Comparison of ENCODE assay signal across 9 mouse cellular contexts in the genomic region with DNA sequence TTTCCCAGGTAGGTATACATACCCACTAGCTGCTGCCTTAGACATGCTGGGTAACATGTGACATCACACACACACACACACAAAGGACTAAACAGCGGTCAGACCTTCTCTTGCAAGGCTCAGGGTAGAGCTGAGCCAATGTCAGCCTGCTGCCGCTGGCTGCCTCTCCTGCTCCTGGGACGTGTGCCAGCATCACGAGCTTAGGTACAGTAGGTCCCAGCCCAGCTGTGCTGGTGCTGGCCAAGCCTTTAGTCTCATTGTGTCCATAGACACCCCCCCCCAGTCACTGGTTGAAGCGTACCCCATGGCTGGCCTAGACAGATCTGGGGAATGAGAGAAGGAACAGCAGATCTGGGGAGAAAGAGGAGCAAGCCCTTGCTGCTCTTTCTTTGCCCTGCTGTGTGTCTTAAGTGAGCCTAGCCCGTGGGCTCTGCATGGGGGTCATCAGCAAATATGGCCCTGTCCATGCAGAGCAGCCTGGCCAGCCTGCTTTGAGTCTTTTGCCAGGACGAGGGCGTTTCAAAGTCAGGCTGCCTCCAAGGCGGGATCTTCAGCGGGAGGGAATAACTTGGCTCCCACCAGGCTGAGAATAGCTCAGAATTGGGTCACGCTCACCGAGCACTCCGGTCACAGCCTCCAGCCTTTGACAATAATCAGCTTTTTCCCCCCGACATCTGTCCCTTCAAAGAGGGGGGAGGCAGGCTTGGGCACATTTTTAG. TPM values are rescaled to one million over a fixed set of nuclear protein-coding genes. Genes with fewer than 3 reads are reported as not detected.
A peak's percentile ranks its signal among the peaks of the same experiment; 100 is the strongest.
DNase-seq lines count a peak whose midpoint lies in the region; ATAC-seq lines count a peak whose summit lies in the region.
"Had no signal": no experiment of that assay in that cellular context is flagged by ENCODE, and none has a peak within 500 bp of the region (broad histone marks: within the 10 kb centered on the region; RNA-seq: fewer than 3 reads in every experiment).

No protein-coding gene starts in this region.

- H3K9ac ChIP-seq in embryonic facial prominence, embryonic 14.5 days (ENCODE audit: low read depth, low read length): no peak overlapping the region
- H3K9ac ChIP-seq in heart, embryonic 13.5 days: peak overlapping the region; percentile 68
- no peak overlapping the region for H3K9ac ChIP-seq in kidney, embryonic 14.5 days (ENCODE audit: low read depth, low read length)
- H3K9ac ChIP-seq in stomach, embryonic 16.5 days (ENCODE audit: low read length): peak overlapping the region; percentile 57

- H3K36me3 ChIP-seq in embryonic facial prominence, embryonic 14.5 days (ENCODE audit: control insufficient read depth, insufficient read depth, low read length): 0 out of 2 replicates have a peak, but pooled peaks cover 4% of the 10 kb centered on the region
- peaks cover 15% of the 10 kb centered on the region for H3K36me3 ChIP-seq in heart, embryonic 13.5 days
- peaks cover 2% of the 10 kb centered on the region; the same call in 1 of the 2 replicates for H3K36me3 ChIP-seq in kidney, embryonic 14.5 days (ENCODE audit: control insufficient read depth, insufficient read depth, low read length)
- 0 out of 2 replicates have a peak, but pooled peaks cover 4% of the 10 kb centered on the region for H3K36me3 ChIP-seq in stomach, embryonic 16.5 days (ENCODE audit: control insufficient read depth, insufficient read depth, low read length)

- DNase-seq in right cerebral cortex, adult 2 months (ENCODE audit: low spot score in 2 of 2): peak; percentile 57 to 67
- DNase-seq in right cerebral cortex, postnatal 25 days: no peak
- peak; percentile 78 for DNase-seq in embryonic facial prominence, embryonic 14.5 days (ENCODE audit: low spot score)
- DNase-seq in lung, postnatal 4 days: peak; percentile 71 to 87
- no peak for DNase-seq in spleen, adult 12 weeks (ENCODE audit: low spot score)

- no peaks in the 10 kb centered on the region for H3K9me3 ChIP-seq in embryonic facial prominence, embryonic 14.5 days (ENCODE audit: control insufficient read depth, low read length)
- H3K9me3 ChIP-seq in heart, embryonic 13.5 days: no peaks in the 10 kb centered on the region
- H3K9me3 ChIP-seq in kidney, embryonic 14.5 days (ENCODE audit: control insufficient read depth, low read length): no peaks in the 10 kb centered on the region
- no peaks in the 10 kb centered on the region for H3K9me3 ChIP-seq in stomach, embryonic 16.5 days (replicated peaks; ENCODE audit: control insufficient read depth, low read length)

- H3K27ac ChIP-seq in embryonic facial prominence, embryonic 14.5 days (replicated peaks; ENCODE audit: low read depth, low read length): no peak overlapping the region; the same call in 1 of the 2 replicates
- H3K27ac ChIP-seq in heart, embryonic 13.5 days (replicated peaks): peak overlapping the region; percentile 96
- no peak overlapping the region for H3K27ac ChIP-seq in kidney, embryonic 14.5 days (ENCODE audit: low read depth, low read length)
- H3K27ac ChIP-seq in stomach, embryonic 16.5 days (ENCODE audit: low read length): peak overlapping the region; percentile 85

- WGBS in embryonic facial prominence, embryonic 14.5 days: 37% methylated on average over 13 of the region's 14 CpGs
- 14% methylated on average over 14 of the region's 14 CpGs for WGBS in heart, embryonic 13.5 days
- 31% methylated on average over 14 of the region's 14 CpGs for WGBS in kidney, embryonic 14.5 days
- 27% methylated on average over 14 of the region's 14 CpGs for WGBS in stomach, embryonic 16.5 days

- peak; percentile 66 for ATAC-seq in embryonic facial prominence, embryonic 14.5 days (ENCODE audit: low read depth)
- peak; percentile 39 for ATAC-seq in heart, embryonic 13.5 days (ENCODE audit: extremely low read depth, insufficient number of reproducible peaks, low FRiP score, low TSS enrichment)
- 0 out of 2 replicates have a peak, but pooled peaks have one; percentile 21 for ATAC-seq in kidney, embryonic 14.5 days (ENCODE audit: low FRiP score, low TSS enrichment)
- peak; percentile 69 for ATAC-seq in stomach, embryonic 16.5 days (ENCODE audit: insufficient read depth, low FRiP score)

- no peak overlapping the region for H3K4me2 ChIP-seq in embryonic facial prominence, embryonic 14.5 days (ENCODE audit: low read depth, low read length)
- H3K4me2 ChIP-seq in heart, embryonic 13.5 days: peak overlapping the region; percentile 34
- H3K4me2 ChIP-seq in kidney, embryonic 14.5 days (replicated peaks; ENCODE audit: low read depth, low read length): no peak overlapping the region
- H3K4me2 ChIP-seq in stomach, embryonic 16.5 days (ENCODE audit: low read depth, low read length): no peak overlapping the region; the same call in 1 of the 2 replicates

- no peaks in the 10 kb centered on the region for H3K4me1 ChIP-seq in embryonic facial prominence, embryonic 14.5 days (ENCODE audit: control insufficient read depth, insufficient read depth, low read length)
- H3K4me1 ChIP-seq in heart, embryonic 13.5 days: peaks cover 77% of the 10 kb centered on the region
- H3K4me1 ChIP-seq in kidney, embryonic 14.5 days (ENCODE audit: control insufficient read depth, insufficient read depth, low read length): peaks cover 11% of the 10 kb centered on the region
- H3K4me1 ChIP-seq in stomach, embryonic 16.5 days (ENCODE audit: control insufficient read depth, insufficient read depth, low read length): peaks cover 29% of the 10 kb centered on the region

- no peaks in the 10 kb centered on the region for H3K27me3 ChIP-seq in embryonic facial prominence, embryonic 14.5 days (replicated peaks; ENCODE audit: control insufficient read depth, insufficient read depth, low read length)
- H3K27me3 ChIP-seq in heart, embryonic 13.5 days (replicated peaks): no peaks in the 10 kb centered on the region
- no peaks in the 10 kb centered on the region for H3K27me3 ChIP-seq in kidney, embryonic 14.5 days (ENCODE audit: control insufficient read depth, insufficient read depth, low read length)
- H3K27me3 ChIP-seq in stomach, embryonic 16.5 days (ENCODE audit: control insufficient read depth, insufficient read depth, low read length): no peaks in the 10 kb centered on the region

- H3K4me3 ChIP-seq in embryonic facial prominence, embryonic 14.5 days (ENCODE audit: low read depth, low read length): no peak overlapping the region
- H3K4me3 ChIP-seq in heart, embryonic 13.5 days: no peak overlapping the region
- no peak overlapping the region for H3K4me3 ChIP-seq in kidney, embryonic 14.5 days (ENCODE audit: low read length)
- no peak overlapping the region for H3K4me3 ChIP-seq in stomach, embryonic 16.5 days (replicated peaks; ENCODE audit: low read length)
- H3K4me3 ChIP-seq: myocyte had no signal

RNA-seq across cellular contexts. Expression of gene Trmt61a, which starts 9.6 kb away (rescaled TPM):
- 5.8 and 7.9 TPM in 2 replicates for polyA plus RNA-seq in embryonic facial prominence, embryonic 14.5 days (2014; fragmentation: Nextera tagmentation; extraction: Ambion mirVana)
- polyA plus RNA-seq in heart, embryonic 13.5 days (2015; fragmentation: Nextera tagmentation; extraction: Ambion mirVana): 7.8 and 8.3 TPM in 2 replicates
- polyA plus RNA-seq in kidney, embryonic 14.5 days (2014; fragmentation: Nextera tagmentation; extraction: Ambion mirVana): 6.7 and 11.9 TPM in 2 replicates
- polyA plus RNA-seq in stomach, embryonic 16.5 days (2015; fragmentation: Nextera tagmentation; extraction: Ambion mirVana): 9.7 and 10.4 TPM in 2 replicates

RNA-seq across cellular contexts. Expression of gene Ckb, which starts 15.4 kb away (rescaled TPM):
- polyA plus RNA-seq in embryonic facial prominence, embryonic 14.5 days (2014; fragmentation: Nextera tagmentation; extraction: Ambion mirVana): 206 and 208 TPM in 2 replicates
- polyA plus RNA-seq in heart, embryonic 13.5 days (2015; fragmentation: Nextera tagmentation; extraction: Ambion mirVana): 279 and 320 TPM in 2 replicates
- polyA plus RNA-seq in kidney, embryonic 14.5 days (2014; fragmentation: Nextera tagmentation; extraction: Ambion mirVana): 81.5 and 88.5 TPM in 2 replicates
- 698 and 764 TPM in 2 replicates for polyA plus RNA-seq in stomach, embryonic 16.5 days (2015; fragmentation: Nextera tagmentation; extraction: Ambion mirVana)

RNA-seq across cellular contexts. Expression of gene Bag5, which starts 25.5 kb away (rescaled TPM):
- polyA plus RNA-seq in embryonic facial prominence, embryonic 14.5 days (2014; fragmentation: Nextera tagmentation; extraction: Ambion mirVana): 59.0 and 61.5 TPM in 2 replicates
- polyA plus RNA-seq in heart, embryonic 13.5 days (2015; fragmentation: Nextera tagmentation; extraction: Ambion mirVana): 35.4 and 41.6 TPM in 2 replicates
- 45.2 and 49.7 TPM in 2 replicates for polyA plus RNA-seq in kidney, embryonic 14.5 days (2014; fragmentation: Nextera tagmentation; extraction: Ambion mirVana)
- 49.3 and 51.6 TPM in 2 replicates for polyA plus RNA-seq in stomach, embryonic 16.5 days (2015; fragmentation: Nextera tagmentation; extraction: Ambion mirVana)

RNA-seq across cellular contexts. Expression of gene Apopt1, which starts 25.6 kb away (rescaled TPM):
- polyA plus RNA-seq in embryonic facial prominence, embryonic 14.5 days (2014; fragmentation: Nextera tagmentation; extraction: Ambion mirVana): 46.6 and 48.0 TPM in 2 replicates
- polyA plus RNA-seq in heart, embryonic 13.5 days (2015; fragmentation: Nextera tagmentation; extraction: Ambion mirVana): 41.0 and 45.5 TPM in 2 replicates
- polyA plus RNA-seq in kidney, embryonic 14.5 days (2014; fragmentation: Nextera tagmentation; extraction: Ambion mirVana): 63.1 and 63.4 TPM in 2 replicates
- 43.0 and 47.0 TPM in 2 replicates for polyA plus RNA-seq in stomach, embryonic 16.5 days (2015; fragmentation: Nextera tagmentation; extraction: Ambion mirVana)

Comparison
In these comparisons a context has a peak if more than half of its experiments do, and no peak if none do; other contexts are left out.
1. DNase-seq: peak in right cerebral cortex, adult 2 months (2 of 2), embryonic facial prominence, embryonic 14.5 days (single experiment) and lung, postnatal 4 days (2 of 2); none in right cerebral cortex, postnatal 25 days (single experiment) and spleen, adult 12 weeks (single experiment).
2. H3K27ac ChIP-seq: peak in heart, embryonic 13.5 days (single experiment) and stomach, embryonic 16.5 days (single experiment); none in embryonic facial prominence, embryonic 14.5 days (single experiment) and kidney, embryonic 14.5 days (single experiment).
3. H3K9ac ChIP-seq: peak in heart, embryonic 13.5 days (single experiment) and stomach, embryonic 16.5 days (single experiment); none in embryonic facial prominence, embryonic 14.5 days (single experiment) and kidney, embryonic 14.5 days (single experiment).
4. Peak in every context shown above with its lines, with median percentiles within 50 percentile points of each other: ATAC-seq.